Mouse (Mus musculus) midbrain, embryonic 14.5 days (tissue): ENCODE results near the gene Bfsp2. TPM values are rescaled to one million over a fixed set of nuclear protein-coding genes. Genes with fewer than 3 reads are reported as not detected.
"Not testable (repeated sequence)": the region's sequence is repeated elsewhere in the genome, so short reads cannot be mapped to it uniquely, and the experiment has no call there.

Source experiments
- ATAC-seq: fragments of 200-750 bp; cut with Nextera tagmentation; 2 replicates; pipeline ENCODE4 v1.8.0; 2017; ENCODE audit warnings: moderate number of reproducible peaks, moderate library complexity; ENCODE audit not compliant: low FRiP score, low TSS enrichment
- DNase-seq: peaks from one replicate; pipeline ENCODE4 v3.0.0-alpha.2; 2015
- H3K27ac ChIP-seq: fragments of 300-500 bp; sonication (generic); replicated peaks from 2 replicates; pipeline ENCODE4 v1.5.1; 2014; ENCODE audit warnings: mild to moderate bottlenecking, low read depth, low read length, moderate library complexity
- H3K27me3 ChIP-seq: fragments of 300-500 bp; sonication (generic); 2 replicates; pipeline ENCODE4 v1.6.1; 2014; ENCODE audit warnings: low read length, control low read depth, mixed read lengths; ENCODE audit not compliant: control insufficient read depth, insufficient read depth
- H3K36me3 ChIP-seq: fragments of 300-500 bp; sonication (generic); 2 replicates; pipeline ENCODE4 v1.6.1; 2014; ENCODE audit warnings: low read length, control low read depth; ENCODE audit not compliant: control insufficient read depth, insufficient read depth
- H3K4me1 ChIP-seq: fragments of 300-500 bp; sonication (generic); 2 replicates; pipeline ENCODE4 v1.6.1; 2014; ENCODE audit warnings: mild to moderate bottlenecking, antibody characterized with exemption, low read length, control low read depth; ENCODE audit not compliant: control insufficient read depth, insufficient read depth
- H3K4me2 ChIP-seq: fragments of 300-500 bp; sonication (generic); 2 replicates; pipeline ENCODE4 v1.6.1; 2014; ENCODE audit warnings: mild to moderate bottlenecking, low read length, moderate library complexity
- H3K4me3 ChIP-seq: fragments of 300-500 bp; sonication (generic); replicated peaks from 2 replicates; pipeline ENCODE4 v1.5.1; 2014; ENCODE audit warnings: low read depth, low read length
- H3K9ac ChIP-seq: fragments of 300-500 bp; sonication (generic); replicated peaks from 2 replicates; pipeline ENCODE4 v1.6.1; 2014; ENCODE audit warnings: mild to moderate bottlenecking, low read length, moderate library complexity
- H3K9me3 ChIP-seq: fragments of 300-500 bp; sonication (generic); 2 replicates; pipeline ENCODE4 v1.6.1; 2016; ENCODE audit warnings: low read length, control low read depth, mixed read lengths; ENCODE audit not compliant: control insufficient read depth
- WGBS: fragments of 180-500 bp; shearing (Covaris S2); extraction: QIAGEN DNeasy Blood & Tissue Kit; methylation state at CpG from one replicate; pipeline ENCODE4 v1.1.7; 2014; 5-methylcytosine and 5-hydroxymethylcytosine counted together
- polyA plus RNA-seq: library from polyadenylated mRNA; unstranded; fragments of >200 nt; fragmentation: Nextera tagmentation; extraction: Ambion mirVana; gene quantifications from 2 replicates; pipeline ENCODE4 v1.2.1, GENCODE M21; 2014

Bfsp2 gene
- polyA plus RNA-seq, 1 experiment from 2014 or later: 2.7 TPM

GRCm38 (mm10) chr9:103418267-103418666 lies 62.0 kb downstream of the Bfsp2 start:
- not testable (repeated sequence) for H3K27ac ChIP-seq, ATAC-seq, H3K9me3 ChIP-seq, H3K36me3 ChIP-seq, H3K9ac ChIP-seq, H3K27me3 ChIP-seq, DNase-seq, H3K4me3 ChIP-seq, H3K4me2 ChIP-seq
- 100% methylated on average over 1 of the region's 1 CpGs for WGBS
- H3K4me1 ChIP-seq: peaks cover 21% of the 10 kb centered on the region

GRCm38 (mm10) chr9:103413457-103413856 lies 66.8 kb downstream of the Bfsp2 start:
- WGBS: 44% methylated on average over 9 of the region's 9 CpGs
- DNase-seq: no peak
- ATAC-seq: no peak
- H3K36me3 ChIP-seq: no peaks in the 10 kb centered on the region
- no peak overlapping the region for H3K9ac ChIP-seq
- no peak overlapping the region for H3K4me2 ChIP-seq
- no peak overlapping the region for H3K27ac ChIP-seq
- H3K27me3 ChIP-seq: no peaks in the 10 kb centered on the region
- no peak overlapping the region for H3K4me3 ChIP-seq
- H3K9me3 ChIP-seq: no peaks in the 10 kb centered on the region
- peaks cover 13% of the 10 kb centered on the region for H3K4me1 ChIP-seq

- Histone ChIP-seq H3K36me3 (no peaks in the 10 kb centered on the region), H3K27me3 (no peaks in the 10 kb centered on the region), H3K9ac (no peak overlapping the region), H3K4me3 (no peak overlapping the region), H3K4me1 (peaks cover 10% of the 10 kb centered on the region), H3K27ac (no peak overlapping the region), H3K4me2 (no peak overlapping the region), H3K9me3 (no peaks in the 10 kb centered on the region)
- no peak for ATAC-seq
- no peak for DNase-seq
- 84% methylated on average over 2 of the region's 2 CpGs for WGBS
These were observed 71.1 kb downstream of the Bfsp2 start for GRCm38 (mm10) chr9:103409119-103409518.

GRCm38 (mm10) chr9:103408136-103408777 lies 72.0 kb downstream of the Bfsp2 start:
- ATAC-seq (no peak), DNase-seq (peak; percentile 78)
- H3K4me3 ChIP-seq: no peak overlapping the region
- 45% methylated on average over 4 of the region's 4 CpGs for WGBS
- H3K27me3 ChIP-seq: no peaks in the 10 kb centered on the region
- peaks cover 3% of the 10 kb centered on the region; the same call in 1 of the 2 replicates for H3K4me1 ChIP-seq
- H3K4me2 ChIP-seq: no peak overlapping the region
- 0 out of 2 replicates have a peak overlapping the region, but pooled peaks have one; percentile 46 for H3K27ac ChIP-seq
- no peaks in the 10 kb centered on the region for H3K9me3 ChIP-seq
- H3K36me3 ChIP-seq: no peaks in the 10 kb centered on the region
- no peak overlapping the region for H3K9ac ChIP-seq

GRCm38 (mm10) chr9:103403331-103403973 lies 76.8 kb downstream of the Bfsp2 start:
- H3K9ac ChIP-seq: no peak overlapping the region
- no peak overlapping the region for H3K27ac ChIP-seq
- no peak for DNase-seq
- ATAC-seq: no peak
- no peaks in the 10 kb centered on the region for H3K9me3 ChIP-seq
- 81% methylated on average over 4 of the region's 4 CpGs for WGBS
- H3K4me2 ChIP-seq: no peak overlapping the region
- H3K4me3 ChIP-seq: no peak overlapping the region
- no peaks in the 10 kb centered on the region for H3K27me3 ChIP-seq
- H3K4me1 ChIP-seq: peaks cover 2% of the 10 kb centered on the region; the same call in 1 of the 2 replicates
- no peaks in the 10 kb centered on the region for H3K36me3 ChIP-seq

- Histone ChIP-seq H3K27ac (no peak overlapping the region), H3K27me3 (no peaks in the 10 kb centered on the region), H3K9ac (no peak overlapping the region), H3K36me3 (no peaks in the 10 kb centered on the region), H3K4me2 (no peak overlapping the region), H3K4me1 (no peaks in the 10 kb centered on the region), H3K4me3 (no peak overlapping the region), H3K9me3 (no peaks in the 10 kb centered on the region)
- ATAC-seq (no peak), DNase-seq (no peak)
- WGBS: 85% methylated on average over 21 of the region's 21 CpGs
These were observed 81.6 kb downstream of the Bfsp2 start for GRCm38 (mm10) chr9:103398509-103399157.

DNA sequence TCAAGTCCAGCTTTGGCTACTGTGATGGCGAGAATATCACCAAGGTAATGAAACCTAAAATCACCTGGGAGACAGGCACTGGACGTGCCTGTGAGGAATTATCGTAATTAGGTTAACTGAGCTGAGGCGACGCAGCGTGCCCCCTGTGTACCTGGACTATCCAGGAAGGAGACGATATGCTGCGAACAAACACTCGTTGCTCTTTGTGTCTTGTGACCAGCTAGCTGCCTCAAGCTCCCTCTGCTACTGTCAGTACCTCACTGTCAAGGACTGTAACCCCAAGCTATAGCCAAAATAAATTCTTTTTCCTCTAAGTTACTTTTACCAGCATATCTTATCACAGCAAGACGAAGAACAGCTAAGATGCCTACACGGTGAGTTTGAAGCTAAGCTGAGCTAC lies 87.0 kb downstream of the Bfsp2 start:
- DNase-seq: no peak

DNA sequence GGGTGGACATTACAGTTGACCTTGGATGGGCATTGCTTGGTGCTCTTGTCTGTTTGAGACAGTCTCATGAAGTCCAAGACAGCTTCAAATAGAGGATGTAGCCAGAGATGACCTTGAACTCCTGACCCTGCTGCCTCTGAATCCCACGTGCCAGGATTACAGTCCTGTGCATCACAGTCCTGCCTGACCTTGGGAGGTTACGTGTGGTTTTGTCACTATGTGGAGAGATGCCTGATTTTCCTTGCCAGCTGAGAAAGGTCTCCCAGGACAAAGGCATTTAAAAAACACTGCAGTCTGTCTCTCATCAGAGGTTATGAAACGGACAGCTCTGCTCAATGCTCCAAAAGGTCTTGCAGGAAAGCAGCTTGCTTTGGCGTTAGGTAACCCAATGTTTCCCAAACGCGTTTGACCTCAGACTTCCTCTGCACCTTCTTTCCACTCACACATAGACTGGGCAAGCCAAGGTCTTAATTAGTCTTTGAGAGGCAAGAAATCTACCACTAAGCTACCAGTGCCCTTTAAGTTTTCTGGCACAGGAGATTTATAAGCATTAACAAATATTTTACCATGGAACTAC lies 88.3 kb downstream of the Bfsp2 start:
- H3K4me1 ChIP-seq: 0 out of 2 replicates have a peak, but pooled peaks cover 2% of the 10 kb centered on the region
- H3K4me3 ChIP-seq: no peak overlapping the region
- 73% methylated on average over 6 of the region's 6 CpGs for WGBS
- H3K27me3 ChIP-seq: no peaks in the 10 kb centered on the region
- no peaks in the 10 kb centered on the region for H3K9me3 ChIP-seq
- no peaks in the 10 kb centered on the region for H3K36me3 ChIP-seq
- no peak overlapping the region for H3K27ac ChIP-seq
- no peak for ATAC-seq
- no peak for DNase-seq
- no peak overlapping the region for H3K4me2 ChIP-seq
- H3K9ac ChIP-seq: no peak overlapping the region

More for the DNA sequence above, 87.0 kb downstream of the Bfsp2 start:
- Histone ChIP-seq H3K36me3 (no peaks in the 10 kb centered on the region), H3K4me1 (no peaks in the 10 kb centered on the region), H3K9ac (no peak overlapping the region), H3K9me3 (no peaks in the 10 kb centered on the region), H3K27ac (no peak overlapping the region), H3K4me3 (no peak overlapping the region), H3K4me2 (no peak overlapping the region), H3K27me3 (no peaks in the 10 kb centered on the region)
- ATAC-seq: no peak
- 90% methylated on average over 11 of the region's 11 CpGs for WGBS
